Mouse (Mus musculus): ENCODE measurements around the gene Extl1.

The Extl1 gene

DNA sequence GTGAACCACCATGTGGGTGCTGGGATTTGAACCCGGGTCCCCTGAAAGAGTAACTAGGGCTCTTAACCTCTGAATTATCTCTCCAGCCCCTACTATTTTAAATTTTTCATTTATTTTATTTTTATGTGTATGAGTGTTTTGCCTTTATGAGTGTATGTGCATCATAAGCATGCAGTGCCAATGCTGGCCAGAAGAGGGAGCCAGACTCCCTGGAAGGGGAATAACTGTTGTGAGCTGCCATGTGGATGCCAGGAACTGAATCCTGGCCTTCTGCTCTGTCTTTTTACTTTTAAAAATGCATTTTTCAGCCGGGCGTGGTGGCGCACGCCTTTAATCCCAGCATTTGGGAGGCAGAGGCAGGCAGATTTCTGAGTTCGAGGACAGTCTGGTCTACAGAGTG lies 70.7 kb downstream of the Extl1 start:
- DNase-seq (ENCODE audit: low spot score): no peak

DNA sequence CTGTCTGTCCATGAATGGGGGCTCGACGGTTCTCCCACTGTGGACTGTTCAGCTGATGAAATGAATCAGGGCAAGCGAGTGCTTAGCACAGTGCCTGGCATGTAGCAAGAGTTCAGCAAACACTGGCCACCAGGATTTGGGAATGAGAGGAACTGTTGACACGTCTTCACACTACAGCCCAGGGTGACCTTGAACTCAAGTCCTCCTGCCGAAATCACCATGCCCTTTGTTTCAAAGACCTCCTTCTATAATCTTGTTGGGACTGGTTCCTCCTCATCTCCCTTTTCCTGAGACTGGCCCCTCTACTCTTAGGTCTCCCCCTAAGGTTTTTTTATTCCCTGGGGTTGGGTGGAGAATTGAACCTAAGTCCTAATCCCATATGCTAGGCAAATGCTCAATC lies 71.3 kb downstream of the Extl1 start:
- DNase-seq (ENCODE audit: low spot score): no peak

DNA sequence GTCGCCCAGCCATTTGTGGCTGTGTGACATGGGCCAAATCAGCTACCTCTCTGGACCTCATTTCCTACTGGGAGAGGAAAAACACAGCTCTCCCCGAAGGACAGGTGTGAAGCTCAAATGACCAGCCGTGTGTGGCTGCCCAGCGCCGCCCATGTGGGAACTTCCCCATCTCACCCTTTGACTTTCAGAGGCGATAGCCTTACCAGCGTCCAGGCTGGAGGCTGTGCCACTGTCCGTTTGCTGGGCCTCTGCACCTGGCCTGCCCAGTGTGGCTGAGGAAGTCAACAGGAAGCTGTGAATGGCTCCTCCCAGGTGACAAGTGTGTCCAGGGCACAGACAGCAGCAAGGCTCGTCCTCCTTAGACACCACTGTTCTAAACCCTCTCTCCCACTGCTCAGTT lies 71.9 kb downstream of the Extl1 start:
- DNase-seq (ENCODE audit: low spot score): no peak

- no peak for DNase-seq (ENCODE audit: low spot score)
Observed at GRCm38 (mm10) chr4:134310656-134311055, 73.0 kb downstream of the Extl1 start.

DNA sequence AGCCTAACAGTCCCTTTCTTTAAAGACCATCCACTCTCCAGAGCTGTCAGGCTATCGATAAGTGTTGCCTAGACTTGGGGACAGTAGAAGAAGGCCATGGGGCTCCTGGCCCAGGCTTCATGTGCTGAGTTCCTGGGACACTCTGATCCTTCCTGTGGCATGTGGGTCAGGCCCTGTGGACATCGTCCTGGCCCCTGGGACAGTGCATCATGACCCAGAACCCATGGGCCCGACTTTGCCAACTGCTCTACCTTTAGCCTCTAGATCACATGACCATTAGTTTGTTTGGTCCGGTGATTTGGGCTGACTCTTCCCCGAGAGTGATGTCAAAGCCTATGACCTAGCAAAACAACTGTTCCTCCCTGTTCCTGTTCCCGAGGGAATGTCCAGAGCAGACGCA lies 73.5 kb downstream of the Extl1 start:
- DNase-seq (ENCODE audit: low spot score): no peak

- peak; percentile 66 for DNase-seq (ENCODE audit: low spot score)
Observed at GRCm38 (mm10) chr4:134307367-134308072, 76.1 kb downstream of the Extl1 start.

DNA sequence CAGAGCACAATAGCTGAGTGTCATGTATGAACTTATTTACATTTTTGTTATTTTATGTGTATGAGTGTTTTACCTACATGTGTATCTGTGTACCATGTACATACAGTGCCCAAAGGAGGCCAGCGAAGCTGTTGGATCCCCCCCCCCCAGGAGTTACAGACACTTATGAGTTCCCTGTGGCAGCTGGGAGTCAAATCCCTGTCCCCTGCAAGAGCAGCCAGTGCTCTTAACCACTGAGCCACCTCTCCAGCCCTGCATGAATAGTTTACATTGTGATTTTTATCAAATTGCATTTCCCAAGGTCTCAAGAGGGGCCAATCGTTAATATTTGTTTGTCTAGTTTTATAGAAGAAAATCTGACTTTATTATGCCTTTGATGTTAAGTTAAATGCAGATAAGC lies 76.7 kb downstream of the Extl1 start:
- DNase-seq (ENCODE audit: low spot score): no peak

Measured in layer of hippocampus, adult 11-12 months (tissue).